Mouse (Mus musculus) kidney, embryonic 14.5 days (tissue): Measurements from ENCODE around the gene Cyfip2. TPM values are rescaled to one million over a fixed set of nuclear protein-coding genes. Genes with fewer than 3 reads are reported as not detected.

ENCODE experiments used
- ATAC-seq: fragments of 200-750 bp; cut with Nextera tagmentation; 2 replicates; pipeline ENCODE4 v1.8.0; 2017; ENCODE audit warnings: moderate number of reproducible peaks, mild to moderate bottlenecking, moderate TSS enrichment, moderate library complexity; ENCODE audit not compliant: low FRiP score, low TSS enrichment
- H3K27ac ChIP-seq: fragments of 300-500 bp; sonication (generic); 2 replicates; pipeline ENCODE4 v1.5.1; 2014; ENCODE audit warnings: low read depth, mild to moderate bottlenecking, low read length, moderate library complexity, mixed read lengths
- H3K27me3 ChIP-seq: fragments of 300-500 bp; sonication (generic); 2 replicates; pipeline ENCODE4 v1.6.1; 2014; ENCODE audit warnings: mild to moderate bottlenecking, low read length; ENCODE audit not compliant: control insufficient read depth, insufficient read depth
- H3K36me3 ChIP-seq: fragments of 300-500 bp; sonication (generic); 2 replicates; pipeline ENCODE4 v1.6.1; 2014; ENCODE audit warnings: low read length, mixed read lengths; ENCODE audit not compliant: control insufficient read depth, insufficient read depth
- H3K4me1 ChIP-seq: fragments of 300-500 bp; sonication (generic); 2 replicates; pipeline ENCODE4 v1.6.1; 2014; ENCODE audit warnings: low read length, mixed read lengths; ENCODE audit not compliant: control insufficient read depth, insufficient read depth
- H3K4me2 ChIP-seq: fragments of 300-500 bp; sonication (generic); replicated peaks from 2 replicates; pipeline ENCODE4 v1.6.1; 2014; ENCODE audit warnings: low read depth, mild to moderate bottlenecking, low read length
- H3K4me3 ChIP-seq: fragments of 300-500 bp; sonication (generic); 2 replicates; pipeline ENCODE4 v1.5.1; 2014; ENCODE audit warnings: mild to moderate bottlenecking, low read length
- H3K9ac ChIP-seq: fragments of 300-500 bp; sonication (generic); 2 replicates; pipeline ENCODE4 v1.6.1; 2014; ENCODE audit warnings: low read depth, mild to moderate bottlenecking, low read length, moderate library complexity
- H3K9me3 ChIP-seq: fragments of 300-500 bp; sonication (generic); 2 replicates; pipeline ENCODE4 v1.6.1; 2016; ENCODE audit warnings: low read length; ENCODE audit not compliant: control insufficient read depth
- WGBS: fragments of 180-500 bp; shearing (Covaris S2); extraction: QIAGEN DNeasy Blood & Tissue Kit; methylation state at CpG from one replicate; pipeline ENCODE4 v1.1.7; 2014; 5-methylcytosine and 5-hydroxymethylcytosine counted together
- polyA plus RNA-seq: library from polyadenylated mRNA; unstranded; fragments of >200 nt; fragmentation: Nextera tagmentation; extraction: Ambion mirVana; gene quantifications from 2 replicates; pipeline ENCODE4 v1.2.1, GENCODE M21; 2014

Cyfip2 gene
- polyA plus RNA-seq, 1 experiment from 2014 or later, result 19.2 TPM

- no peak for ATAC-seq
- WGBS, result 95% methylated on average over 8 of the region's 8 CpGs
These were observed 36.5 kb downstream of the Cyfip2 start for GRCm38 (mm10) chr11:46276168-46276567.

GRCm38 (mm10) chr11:46275302-46275701 is 37.4 kb downstream of the Cyfip2 start:
- no peak overlapping the region for H3K4me3 ChIP-seq
- H3K4me2 ChIP-seq, result no peak overlapping the region
- H3K9me3 ChIP-seq, result no peaks in the 10 kb centered on the region
- no peaks in the 10 kb centered on the region for H3K27me3 ChIP-seq
- WGBS, result 12% methylated on average over 6 of the region's 6 CpGs
- H3K4me1 ChIP-seq, result no peaks in the 10 kb centered on the region
- H3K27ac ChIP-seq, result no peak overlapping the region
- peaks cover 6% of the 10 kb centered on the region; the same call in 1 of the 2 replicates for H3K36me3 ChIP-seq
- H3K9ac ChIP-seq, result no peak overlapping the region
- peak; percentile 85 for ATAC-seq

More at GRCm38 (mm10) chr11:46276168-46276567, 36.5 kb downstream of the Cyfip2 start:
- no peak overlapping the region for H3K9ac ChIP-seq
- peaks cover 6% of the 10 kb centered on the region; the same call in 1 of the 2 replicates for H3K36me3 ChIP-seq
- H3K4me3 ChIP-seq, result no peak overlapping the region
- H3K4me1 ChIP-seq, result no peaks in the 10 kb centered on the region
- H3K4me2 ChIP-seq, result no peak overlapping the region
- no peaks in the 10 kb centered on the region for H3K9me3 ChIP-seq
- H3K27ac ChIP-seq, result no peak overlapping the region
- no peaks in the 10 kb centered on the region for H3K27me3 ChIP-seq

- H3K36me3 ChIP-seq, result peaks cover 6% of the 10 kb centered on the region; the same call in 1 of the 2 replicates
- ATAC-seq, result no peak
- 97% methylated on average over 3 of the region's 3 CpGs for WGBS
These were observed 38.7 kb downstream of the Cyfip2 start for GRCm38 (mm10) chr11:46273969-46274368.

GRCm38 (mm10) chr11:46272058-46272681 is 40.5 kb downstream of the Cyfip2 start:
- Histone ChIP-seq H3K4me2 (no peak overlapping the region), H3K27me3 (no peaks in the 10 kb centered on the region), H3K36me3 (peaks cover 4% of the 10 kb centered on the region; the same call in 1 of the 2 replicates), H3K9me3 (no peaks in the 10 kb centered on the region), H3K9ac (no peak overlapping the region), H3K4me1 (no peaks in the 10 kb centered on the region), H3K27ac (no peak overlapping the region), H3K4me3 (no peak overlapping the region)
- no peak for ATAC-seq
- WGBS, result 69% methylated on average over 8 of the region's 8 CpGs

More at GRCm38 (mm10) chr11:46273969-46274368, 38.7 kb downstream of the Cyfip2 start:
- Histone ChIP-seq H3K9ac (no peak overlapping the region), H3K4me3 (no peak overlapping the region), H3K4me1 (no peaks in the 10 kb centered on the region), H3K9me3 (no peaks in the 10 kb centered on the region), H3K27ac (no peak overlapping the region), H3K27me3 (no peaks in the 10 kb centered on the region), H3K4me2 (no peak overlapping the region)

- Histone ChIP-seq H3K4me3 (no peak overlapping the region), H3K4me1 (no peaks in the 10 kb centered on the region), H3K27me3 (no peaks in the 10 kb centered on the region), H3K9me3 (no peaks in the 10 kb centered on the region), H3K4me2 (no peak overlapping the region), H3K27ac (no peak overlapping the region), H3K36me3 (no peaks in the 10 kb centered on the region), H3K9ac (no peak overlapping the region)
- ATAC-seq, result no peak
- 65% methylated on average over 3 of the region's 3 CpGs for WGBS
These were observed 42.8 kb downstream of the Cyfip2 start for GRCm38 (mm10) chr11:46269893-46270292.

- Histone ChIP-seq H3K9ac (no peak overlapping the region), H3K4me2 (no peak overlapping the region), H3K4me1 (no peaks in the 10 kb centered on the region), H3K36me3 (no peaks in the 10 kb centered on the region), H3K27ac (no peak overlapping the region), H3K4me3 (no peak overlapping the region), H3K27me3 (no peaks in the 10 kb centered on the region), H3K9me3 (no peaks in the 10 kb centered on the region)
- no peak for ATAC-seq
- WGBS, result 43% methylated on average over 9 of the region's 9 CpGs
These were observed 43.3 kb downstream of the Cyfip2 start for GRCm38 (mm10) chr11:46269391-46269790.

GRCm38 (mm10) chr11:46268991-46269390 is 43.7 kb downstream of the Cyfip2 start:
- H3K4me3 ChIP-seq, result no peak overlapping the region
- no peaks in the 10 kb centered on the region for H3K4me1 ChIP-seq
- H3K9me3 ChIP-seq, result no peaks in the 10 kb centered on the region
- 33% methylated on average over 7 of the region's 7 CpGs for WGBS
- no peaks in the 10 kb centered on the region for H3K36me3 ChIP-seq
- no peak overlapping the region for H3K4me2 ChIP-seq
- no peaks in the 10 kb centered on the region for H3K27me3 ChIP-seq
- ATAC-seq, result 0 out of 2 replicates have a peak, but pooled peaks have one; percentile 47
- H3K9ac ChIP-seq, result no peak overlapping the region
- H3K27ac ChIP-seq, result no peak overlapping the region

GRCm38 (mm10) chr11:46265031-46265786 is 47.5 kb downstream of the Cyfip2 start:
- 82% methylated on average over 11 of the region's 11 CpGs for WGBS
- no peaks in the 10 kb centered on the region for H3K4me1 ChIP-seq

GRCm38 (mm10) chr11:46264584-46264983 is 48.1 kb downstream of the Cyfip2 start:
- ATAC-seq, result no peak
- Histone ChIP-seq H3K36me3 (no peaks in the 10 kb centered on the region), H3K27ac (no peak overlapping the region), H3K9me3 (no peaks in the 10 kb centered on the region), H3K4me1 (no peaks in the 10 kb centered on the region), H3K9ac (no peak overlapping the region), H3K4me2 (no peak overlapping the region), H3K4me3 (no peak overlapping the region), H3K27me3 (no peaks in the 10 kb centered on the region)
- WGBS, result 78% methylated on average over 3 of the region's 3 CpGs

More at GRCm38 (mm10) chr11:46265031-46265786, 47.5 kb downstream of the Cyfip2 start:
- no peak overlapping the region for H3K4me2 ChIP-seq
- no peaks in the 10 kb centered on the region for H3K27me3 ChIP-seq
- ATAC-seq, result no peak
- H3K9me3 ChIP-seq, result no peaks in the 10 kb centered on the region
- no peak overlapping the region for H3K27ac ChIP-seq
- no peaks in the 10 kb centered on the region for H3K36me3 ChIP-seq
- H3K9ac ChIP-seq, result no peak overlapping the region
- H3K4me3 ChIP-seq, result no peak overlapping the region
